Mouse (Mus musculus): ENCODE measurements at regions not wholly inside any gene's neighbourhood (a gene's known extent, or its start where the extent isn't known, plus 50 kb on each side); places are given as distances from the start of the nearest gene placed in this dataset.

DNA sequence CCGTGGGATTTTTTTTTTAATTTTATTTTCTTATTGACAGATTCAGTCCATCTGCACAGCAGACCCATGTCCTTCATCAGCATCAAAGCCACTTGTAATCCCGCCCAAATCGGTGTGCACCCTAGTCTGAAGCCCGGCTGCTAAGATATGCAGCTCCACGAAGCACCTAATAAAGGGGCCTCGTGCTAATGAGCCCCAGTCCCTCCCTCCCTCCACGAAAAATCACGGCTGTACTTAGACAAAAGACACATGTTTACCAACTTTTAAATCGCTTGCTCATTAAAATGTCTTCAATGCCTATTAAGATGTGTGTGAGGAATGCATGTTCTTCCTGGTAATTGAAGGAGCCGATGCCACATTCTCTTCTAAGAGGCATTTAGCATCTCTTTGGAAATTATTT is 229.8 kb upstream of the A430005L14Rik start:
- no peak for DNase-seq (ENCODE audit: low spot score)

GRCm38 (mm10) chr4:153727896-153728422 is 229.1 kb upstream of the A430005L14Rik start:
- DNase-seq (ENCODE audit: low spot score): no peak

DNA sequence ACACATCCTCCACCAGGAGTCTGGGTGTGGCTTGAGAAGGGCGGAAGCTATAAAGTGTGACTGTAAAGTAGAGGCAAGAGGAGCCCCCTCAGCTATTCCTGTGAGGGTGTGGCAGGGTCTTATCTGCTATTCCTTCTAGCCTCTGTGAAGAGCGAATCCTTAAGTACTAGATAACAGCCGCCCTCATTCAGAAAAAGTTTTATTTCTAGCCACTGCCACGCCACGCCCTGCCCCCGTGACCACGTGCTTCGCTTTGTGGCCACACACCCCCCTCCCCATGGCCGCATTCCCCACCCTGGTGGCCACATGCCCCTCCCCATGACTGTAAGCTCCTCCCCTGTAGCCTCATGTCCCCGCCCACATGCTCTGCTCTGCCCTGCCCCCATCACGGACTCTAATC is 218.9 kb upstream of the A430005L14Rik start:
- DNase-seq (ENCODE audit: low spot score): no peak

GRCm38 (mm10) chr4:153742241-153742640 is 214.8 kb upstream of the A430005L14Rik start:
- DNase-seq (ENCODE audit: low spot score): no peak

GRCm38 (mm10) chr4:153752791-153753190 is 204.2 kb upstream of the A430005L14Rik start:
- no peak for DNase-seq (ENCODE audit: low spot score)

DNA sequence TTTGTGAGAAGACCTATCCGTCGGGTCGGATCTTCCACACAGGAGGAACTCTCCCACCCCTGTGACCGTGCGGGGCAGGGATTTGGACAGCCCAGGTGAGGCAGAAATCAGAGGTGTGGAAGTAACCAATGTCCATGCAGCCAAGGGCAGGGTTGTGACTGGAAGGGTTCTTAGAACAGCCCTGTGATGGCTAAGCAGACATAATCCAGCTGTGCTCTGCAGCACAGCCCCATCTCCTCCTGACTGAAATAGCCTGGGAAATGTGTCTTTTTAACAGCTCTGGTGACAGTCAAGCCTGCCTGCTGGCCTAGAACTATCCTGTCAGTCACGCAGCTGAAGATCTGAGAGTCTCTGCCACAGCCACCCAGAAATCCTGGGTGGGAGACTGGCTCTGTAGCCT is 198.7 kb upstream of the A430005L14Rik start:
- DNase-seq (ENCODE audit: low spot score): no peak

DNA sequence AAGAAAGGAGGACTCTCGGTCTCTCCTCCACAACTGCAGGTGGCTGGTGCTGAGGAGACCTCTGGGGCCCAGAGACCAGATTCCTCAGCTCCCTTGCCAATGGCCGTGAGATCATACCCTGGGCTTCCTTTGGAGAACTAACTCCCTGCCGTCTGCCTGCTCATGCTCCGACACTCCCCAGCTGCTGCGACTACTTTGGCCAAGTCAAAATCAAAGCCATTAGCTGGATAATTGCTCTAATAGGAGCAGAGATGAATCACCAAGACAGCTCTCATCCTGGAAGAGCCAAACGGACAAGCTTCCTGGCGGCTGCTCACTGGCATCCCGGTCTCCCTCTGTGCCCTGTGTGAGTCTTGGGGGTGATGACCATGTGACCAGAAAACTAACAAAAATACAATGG is 198.3 kb upstream of the A430005L14Rik start:
- DNase-seq (ENCODE audit: low spot score): no peak

DNA sequence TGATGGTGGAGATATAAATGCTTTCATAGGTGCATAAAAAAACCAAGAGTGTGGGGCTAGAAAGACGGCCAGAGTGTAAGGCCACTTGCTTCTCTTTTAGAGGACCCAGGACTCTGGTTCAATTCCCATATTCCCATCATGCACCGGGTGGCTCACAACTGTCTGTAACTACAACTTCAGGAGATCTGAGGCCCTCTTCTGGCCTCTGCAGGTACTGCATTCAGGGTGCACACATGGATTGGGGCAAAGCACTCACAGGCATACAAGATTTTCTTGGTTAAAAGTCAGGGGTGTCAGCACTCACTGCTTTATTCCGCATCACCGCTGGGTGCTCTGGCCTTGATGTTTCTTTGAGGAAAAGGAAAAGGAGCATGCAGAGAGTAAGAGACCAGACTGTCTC is 196.1 kb upstream of the A430005L14Rik start:
- no peak for DNase-seq (ENCODE audit: low spot score)

DNA sequence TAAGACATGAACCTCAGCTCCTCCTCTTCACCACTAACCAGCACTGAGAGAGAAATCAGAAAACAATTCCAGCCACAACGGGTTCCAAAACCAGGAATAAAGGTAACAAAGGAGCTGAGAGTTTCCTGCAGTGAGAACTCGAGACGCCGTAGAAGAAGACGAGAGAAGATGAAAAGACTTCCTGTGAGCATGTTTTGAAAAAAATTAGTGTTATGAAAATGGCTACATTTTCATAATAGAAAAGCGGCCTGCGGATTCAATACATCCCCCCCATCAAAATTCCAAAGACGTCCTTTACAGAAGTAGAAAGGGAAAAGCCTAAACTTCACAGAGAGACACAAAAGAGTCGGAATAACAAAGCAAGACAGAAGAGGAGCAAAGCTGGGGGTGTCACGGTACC is 193.6 kb upstream of the A430005L14Rik start:
- DNase-seq (ENCODE audit: low spot score): no peak

- DNase-seq (ENCODE audit: low spot score): no peak
These were observed 189.3 kb upstream of the A430005L14Rik start for GRCm38 (mm10) chr4:153767713-153768112.

DNA sequence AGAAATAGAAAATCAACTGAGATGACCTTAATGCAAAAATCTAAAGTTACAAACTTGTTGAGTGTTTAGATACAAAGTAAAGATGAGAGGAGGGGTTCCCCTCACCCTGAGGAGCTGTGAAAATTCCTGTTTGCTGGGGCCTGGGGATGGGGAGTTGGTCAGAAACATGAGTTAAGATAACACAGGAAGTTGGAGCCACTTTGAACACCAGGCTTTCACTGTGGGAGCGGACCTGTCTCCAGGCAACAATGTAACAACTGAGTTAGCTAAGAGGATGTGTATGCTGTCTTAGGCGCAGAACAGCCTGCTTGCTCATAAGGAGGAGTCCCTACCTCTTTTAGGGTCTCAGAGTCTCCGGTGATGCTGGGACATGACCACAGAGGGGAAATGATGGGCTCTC is 188.7 kb upstream of the A430005L14Rik start:
- DNase-seq (ENCODE audit: low spot score): no peak

- no peak for DNase-seq (ENCODE audit: low spot score)
These were observed 186.4 kb upstream of the A430005L14Rik start for GRCm38 (mm10) chr4:153770675-153771074.

- DNase-seq (ENCODE audit: low spot score): no peak
These were observed 176.5 kb upstream of the A430005L14Rik start for GRCm38 (mm10) chr4:153780501-153780900.

DNA sequence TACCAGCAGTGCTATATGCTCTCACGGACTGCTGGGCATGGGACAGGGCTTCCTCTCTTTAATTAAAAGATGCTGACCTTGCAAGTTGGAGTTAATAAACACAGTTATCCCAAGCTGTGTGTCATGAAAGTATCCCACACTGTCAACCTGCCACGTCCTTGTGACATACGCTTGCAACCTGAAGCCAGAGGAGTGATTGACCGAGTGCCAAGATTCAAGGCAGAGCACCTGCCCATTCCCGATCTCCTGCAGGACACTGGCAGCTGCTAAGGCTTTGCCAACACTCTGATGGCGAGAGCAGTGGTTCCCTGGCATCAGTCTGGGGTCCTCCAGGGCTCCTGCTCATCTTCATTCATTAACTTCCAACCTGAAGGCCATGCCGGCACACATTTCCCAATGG is 175.8 kb upstream of the A430005L14Rik start:
- no peak for DNase-seq (ENCODE audit: low spot score)

DNA sequence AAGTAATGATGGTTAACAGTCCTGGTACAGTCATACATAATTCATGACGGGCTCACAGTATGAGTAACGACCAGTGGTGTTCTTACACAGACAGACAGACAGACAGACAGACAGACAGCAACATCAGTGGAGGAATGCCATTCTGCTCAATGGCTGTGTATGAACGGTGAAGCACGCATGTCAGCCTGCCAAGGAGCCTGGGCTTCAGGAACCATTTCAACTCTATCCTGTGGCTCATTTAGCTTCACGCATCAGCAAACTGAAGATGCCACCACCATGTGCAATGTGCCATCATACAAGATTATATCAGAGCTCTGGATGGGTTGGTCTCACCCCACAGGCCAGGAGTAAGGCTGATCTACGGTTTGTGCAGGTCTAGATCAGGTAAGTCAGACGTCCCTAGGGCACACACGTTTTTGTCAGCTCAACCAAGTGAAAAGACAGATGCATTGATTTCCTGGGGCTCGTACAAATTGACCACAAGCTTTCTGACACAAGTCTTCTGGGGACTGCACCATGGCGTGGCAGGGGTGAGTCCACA is 175.0 kb upstream of the A430005L14Rik start:
- no peak for DNase-seq (ENCODE audit: low spot score)

DNA sequence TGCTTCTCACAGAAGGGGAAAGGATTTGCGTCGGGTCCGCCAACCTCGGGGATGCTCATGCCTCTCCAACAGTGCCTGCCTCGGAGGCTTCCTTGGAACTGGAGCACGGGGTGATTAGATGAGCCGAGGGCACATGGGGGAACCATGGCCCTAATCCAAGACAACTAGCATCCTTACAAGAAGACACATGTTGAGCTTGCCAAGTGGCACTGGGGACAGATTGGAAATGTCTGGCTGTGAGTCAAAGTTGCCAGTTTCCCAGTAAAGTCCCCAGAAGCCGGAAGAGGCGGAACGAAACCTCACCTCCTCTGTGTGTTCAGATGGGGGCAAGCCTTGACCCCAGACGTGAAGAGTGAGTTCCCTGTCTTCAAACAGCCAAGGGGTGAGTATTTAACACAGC is 172.6 kb upstream of the A430005L14Rik start:
- no peak for DNase-seq (ENCODE audit: low spot score)

- no peak for DNase-seq (ENCODE audit: low spot score)
These were observed 171.5 kb upstream of the A430005L14Rik start for GRCm38 (mm10) chr4:153785564-153785963.

DNA sequence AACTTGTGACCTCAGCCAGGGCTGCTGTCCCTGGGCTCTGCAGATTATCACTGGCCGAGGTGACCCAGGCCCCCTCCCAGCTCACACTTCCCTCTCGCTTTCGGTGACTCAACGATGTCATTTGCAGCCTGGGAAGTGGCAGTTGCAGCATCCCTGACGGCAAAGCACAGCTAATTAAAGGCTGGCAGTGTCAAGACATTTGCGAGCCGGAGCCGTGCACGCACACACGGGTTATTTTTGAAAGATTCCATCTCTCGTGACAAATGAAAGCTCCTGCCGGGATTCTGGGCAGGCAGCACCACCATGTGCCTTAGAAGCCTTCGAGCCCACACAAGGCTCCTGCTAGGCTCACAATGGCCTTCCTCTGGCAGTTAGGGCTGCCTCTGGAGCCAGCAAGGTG is 164.7 kb upstream of the A430005L14Rik start:
- no peak for DNase-seq (ENCODE audit: low spot score)

DNA sequence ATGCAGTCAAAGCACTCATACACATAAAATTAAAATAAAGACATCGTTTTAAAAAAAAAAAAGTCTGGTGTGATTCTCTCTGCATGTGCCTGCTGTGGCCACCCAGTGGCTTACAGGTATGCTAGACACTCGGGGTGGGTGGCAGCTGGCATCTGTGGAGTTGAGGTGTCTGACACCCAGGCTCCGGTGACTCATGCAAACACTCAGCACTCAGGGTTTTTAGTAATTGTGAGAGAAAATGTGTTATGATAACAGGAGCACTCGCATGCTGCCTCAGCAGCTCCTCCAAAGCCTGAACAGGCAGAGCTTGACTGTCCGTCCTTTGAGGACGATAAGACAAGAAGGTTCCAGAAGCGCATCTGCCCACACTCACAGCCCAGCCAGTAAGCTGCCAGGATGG is 159.0 kb upstream of the A430005L14Rik start:
- DNase-seq (ENCODE audit: low spot score): no peak

GRCm38 (mm10) chr4:153805727-153806126 is 151.3 kb upstream of the A430005L14Rik start:
- DNase-seq (ENCODE audit: low spot score): no peak

GRCm38 (mm10) chr4:153806180-153806692 is 150.8 kb upstream of the A430005L14Rik start:
- no peak for DNase-seq (ENCODE audit: low spot score)

DNA sequence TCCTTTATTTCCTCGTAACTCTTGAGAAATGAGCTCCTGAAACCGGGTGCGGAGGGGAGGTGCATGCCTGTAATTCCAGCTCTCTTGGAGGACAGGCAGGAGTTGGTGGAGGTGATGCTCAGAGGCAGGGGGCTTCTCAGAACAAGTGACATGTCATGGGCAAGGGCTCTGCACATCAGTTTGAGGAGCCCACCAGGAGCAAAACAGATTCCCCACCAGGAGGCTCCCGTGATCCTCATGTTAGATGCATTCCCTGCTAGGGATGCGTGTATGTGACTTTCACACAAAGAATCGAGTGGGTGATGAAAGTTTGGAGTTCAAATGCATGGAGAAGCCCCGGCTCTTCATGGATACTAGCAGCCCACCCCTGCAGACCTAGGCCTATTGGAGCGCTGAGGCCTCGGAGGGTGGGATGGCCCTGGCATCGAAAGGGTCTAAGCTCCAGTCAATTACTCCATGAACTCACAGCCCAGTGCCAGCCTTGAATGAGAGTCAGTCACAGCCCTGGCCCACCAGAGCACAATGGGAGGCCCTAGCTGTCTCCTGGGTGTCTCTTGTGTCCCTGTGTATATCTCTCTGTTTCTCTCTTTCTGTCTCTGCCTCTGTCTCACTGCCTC is 150.1 kb upstream of the A430005L14Rik start:
- DNase-seq (ENCODE audit: low spot score): no peak

DNA sequence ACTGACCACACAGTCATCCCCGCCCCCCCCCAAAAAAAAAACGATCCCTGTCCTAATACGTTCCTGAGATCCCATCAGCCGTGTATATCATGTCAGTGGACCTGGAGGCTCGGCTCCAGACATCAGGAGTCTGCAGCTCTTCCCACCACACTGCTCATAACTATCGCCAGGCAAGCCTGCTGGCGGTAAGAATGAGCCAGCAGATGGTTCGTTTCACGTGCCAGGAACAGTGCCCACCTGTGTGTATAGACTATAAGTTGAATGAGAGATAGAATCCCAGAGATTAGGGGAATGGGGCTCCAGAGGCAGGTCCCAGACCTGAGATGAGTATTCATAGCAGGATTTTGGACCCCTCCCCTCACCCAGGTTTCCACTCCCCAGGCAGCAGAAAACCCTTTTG is 144.2 kb upstream of the A430005L14Rik start:
- no peak for DNase-seq (ENCODE audit: low spot score)

- no peak for DNase-seq (ENCODE audit: low spot score)
These were observed 129.1 kb upstream of the A430005L14Rik start for GRCm38 (mm10) chr4:153827914-153828313.

Data from yolk sac, embryonic 10.5 days (tissue).